Mouse (Mus musculus) gastrocnemius, adult 18-20 months (tissue): Measurements from ENCODE around the gene Lipi. TPM values are rescaled to one million over a fixed set of nuclear protein-coding genes. Genes with fewer than 3 reads are reported as not detected.
A peak's percentile ranks its signal among the peaks of the same experiment; 100 is the strongest.

Experiments used
- DNase-seq: peaks from one replicate; pipeline ENCODE4 v3.0.0; 2021; ENCODE audit warnings: low spot score
- long read RNA-seq, 2 experiments: library from polyadenylated mRNA; stranded (forward); transcript quantifications; one replicate each; pipeline ENCODE4 v2.0.0; 2021
- total RNA-seq, 2 experiments: library from RNA; stranded (reverse); gene quantifications; 2 replicates each; pipeline ENCODE4 v1.2.3; 2021

Gene Lipi
- total RNA-seq, result not detected
- long read RNA-seq, experiment 1, result 0 reads
- long read RNA-seq, experiment 2, result 0 reads

GRCm38 (mm10) chr16:75585961-75586360, at the start of gene Lipi:
Gene Lipi (minus strand): TSS chr16:75586061.
- DNase-seq, result no peak

DNA sequence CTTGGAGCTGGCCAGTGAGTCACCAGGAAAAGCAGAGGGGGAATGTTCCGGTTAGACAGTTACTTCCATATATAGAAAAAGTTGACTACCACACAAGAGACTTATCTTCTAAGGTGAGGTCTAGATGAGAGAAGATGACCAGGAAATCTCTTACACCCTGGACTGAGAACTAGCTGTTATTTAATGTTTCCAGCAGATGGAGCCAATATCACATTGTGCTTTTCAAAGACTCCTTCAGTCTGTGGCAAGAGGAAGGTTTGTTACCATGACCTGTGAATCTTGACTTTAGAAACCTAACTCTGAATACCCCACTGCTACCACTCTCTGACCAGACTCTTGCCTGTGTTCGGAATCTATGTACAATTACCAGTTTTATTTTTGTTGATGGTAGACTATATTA, 42.0 kb upstream of the Lipi start:
- no peak for DNase-seq

- peak; percentile 22 for DNase-seq
These were observed 31.9 kb upstream of the Lipi start for GRCm38 (mm10) chr16:75617651-75618349.

- DNase-seq, result no peak
These were observed 26.7 kb upstream of the Lipi start for GRCm38 (mm10) chr16:75612561-75612960.

DNA sequence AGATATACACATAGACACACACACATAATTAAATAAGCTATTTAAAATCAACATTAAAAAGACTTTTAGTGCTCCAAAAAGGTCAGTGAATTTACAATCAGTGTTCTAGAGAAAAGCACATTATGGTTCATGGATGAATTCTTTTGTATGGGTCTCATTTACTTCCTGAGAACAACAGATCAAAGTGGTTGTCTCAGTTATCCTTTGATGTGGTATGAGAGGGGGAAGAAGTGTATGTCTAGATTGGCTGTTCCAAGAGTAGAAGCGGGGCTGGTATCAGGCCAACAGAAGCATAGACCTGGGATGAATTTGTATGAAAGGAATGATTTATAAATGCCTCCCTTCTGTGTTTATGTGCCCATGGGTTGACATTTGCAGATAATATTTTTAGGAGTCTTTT, 20.6 kb upstream of the Lipi start:
- no peak for DNase-seq

- no peak for DNase-seq
These were observed 7.8 kb upstream of the Lipi start for GRCm38 (mm10) chr16:75593501-75594183.

DNA sequence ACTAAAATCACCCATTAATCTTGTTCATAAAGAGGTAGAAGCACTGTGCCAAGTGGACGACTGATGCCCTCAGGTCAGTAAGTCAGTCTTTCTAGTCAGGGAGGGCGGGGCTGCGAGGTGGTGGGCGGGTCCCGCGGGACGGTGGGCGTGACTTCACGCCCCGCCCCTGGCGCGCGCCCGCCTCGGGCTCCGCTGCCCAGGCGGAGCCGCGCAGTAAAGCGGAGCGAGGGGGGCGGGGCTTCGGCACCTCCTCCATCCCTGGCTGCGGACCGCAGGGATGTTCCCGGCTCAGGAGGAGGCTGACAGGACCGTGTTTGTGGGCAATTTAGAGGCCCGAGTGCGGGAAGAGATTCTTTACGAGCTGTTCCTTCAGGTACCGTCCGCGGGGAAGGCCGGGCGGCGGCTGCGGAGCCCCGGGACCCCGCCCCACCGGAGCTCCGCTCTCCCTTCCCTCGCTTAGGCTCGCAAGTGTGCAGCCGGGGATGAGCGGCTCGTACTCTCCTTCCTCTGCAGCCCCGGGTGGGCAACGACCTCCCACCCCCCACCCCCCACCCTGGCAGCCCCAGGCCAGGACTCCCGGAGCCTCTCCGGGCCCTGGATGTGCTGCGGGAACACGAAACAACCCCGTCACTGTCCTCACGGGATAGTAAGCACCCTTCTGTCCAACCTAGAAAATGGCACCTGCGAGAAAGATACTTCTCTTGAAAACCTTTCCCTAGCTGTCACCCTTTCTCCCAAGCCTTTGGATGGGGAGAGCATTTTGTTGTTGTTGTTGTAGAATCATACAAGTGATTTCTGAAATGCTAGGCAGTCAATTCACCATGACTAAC, 7.0 kb upstream of the Lipi start, which contains the start of gene Rbm11:
TSS of gene Rbm11 (plus strand) at position 174 of the 830 bp plus-strand sequence.
- DNase-seq, result peak; percentile 60

GRCm38 (mm10) chr16:75586466-75586865, 605 bp upstream of the Lipi start:
- no peak for DNase-seq

- no peak for DNase-seq
These were observed 3.6 kb downstream of the Lipi start for GRCm38 (mm10) chr16:75582279-75582678.

DNA sequence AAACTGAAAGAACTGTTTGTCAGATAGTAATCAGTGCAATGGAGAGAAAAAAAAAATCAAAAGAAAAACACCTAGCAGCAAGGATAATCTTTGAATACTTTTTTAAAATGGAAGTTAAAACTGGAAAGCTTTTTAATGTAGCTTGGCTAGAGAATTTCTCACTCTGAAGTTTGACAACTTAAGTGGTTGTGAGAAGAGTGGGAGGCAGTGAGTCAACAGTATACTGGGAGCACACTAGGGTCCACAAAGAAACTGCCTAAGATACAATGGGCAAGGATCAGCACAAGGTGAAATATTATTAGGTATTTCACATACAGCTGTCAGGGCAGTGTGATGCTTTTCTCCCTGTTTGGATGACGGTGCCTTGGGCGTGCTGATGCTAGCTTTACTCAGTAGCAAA, 23.0 kb downstream of the Lipi start:
- DNase-seq, result no peak

- no peak for DNase-seq
These were observed 40.6 kb downstream of the Lipi start for GRCm38 (mm10) chr16:75545310-75545709.

DNA sequence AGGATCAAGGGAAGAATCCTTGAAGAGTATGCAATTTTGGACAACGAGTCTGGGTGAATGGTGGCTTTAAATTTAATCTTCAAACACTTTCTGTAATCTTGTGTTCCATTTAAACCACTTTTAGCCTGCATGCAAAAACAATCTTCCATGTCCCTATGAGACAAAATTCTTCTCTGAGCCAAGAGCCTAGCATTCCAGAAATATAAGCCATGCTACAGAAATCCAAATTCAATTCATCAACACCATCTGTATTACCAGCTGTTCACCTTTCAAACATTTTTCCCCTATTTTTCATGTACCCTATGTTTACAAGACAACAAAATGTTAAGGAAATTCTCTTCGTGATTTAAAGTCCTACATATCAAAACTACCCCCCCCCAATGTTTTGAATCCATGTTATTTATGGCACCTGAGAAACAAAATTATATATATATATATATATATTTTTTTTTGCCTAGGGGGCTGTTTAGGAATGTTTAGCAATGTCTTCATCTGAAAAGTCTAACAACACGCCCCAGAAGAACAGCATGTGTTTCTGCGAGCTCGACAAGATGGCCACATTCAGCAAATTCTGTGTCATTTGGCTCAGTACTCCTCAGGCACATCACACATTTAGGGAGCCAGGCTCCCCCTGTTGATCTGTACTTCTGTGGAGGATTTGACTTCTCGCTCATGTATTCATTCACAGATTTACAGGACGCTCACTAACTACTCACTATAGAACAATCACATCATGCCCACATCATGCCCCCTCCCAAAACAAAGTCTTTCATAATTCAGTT, 47.9 kb downstream of the Lipi start:
- no peak for DNase-seq

GRCm38 (mm10) chr16:75531705-75532104, 54.2 kb downstream of the Lipi start:
- DNase-seq, result no peak

DNA sequence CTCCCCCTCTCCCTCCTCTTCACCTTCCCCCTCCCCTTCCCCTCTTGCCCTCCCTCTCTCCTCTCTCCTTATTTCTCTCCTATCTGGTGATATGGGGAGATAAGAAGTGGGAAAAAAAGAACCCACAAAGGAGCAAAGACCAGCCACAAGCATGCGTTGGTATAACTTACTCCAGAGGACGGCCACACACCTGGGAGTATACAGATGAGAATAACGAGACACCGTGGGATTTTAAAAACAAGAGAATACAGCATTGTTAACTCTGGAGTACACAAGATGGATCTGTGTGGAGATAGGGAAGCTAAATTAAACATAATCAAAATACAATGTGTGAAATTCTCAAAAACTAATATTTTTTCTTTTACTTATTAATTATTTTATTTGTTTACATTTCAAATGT, 89.3 kb downstream of the Lipi start:
- no peak for DNase-seq

Other genes with a start within 250 kb of the Lipi start
- not detected for gene Rbm11, start 6.8 kb upstream of the Lipi start, total RNA-seq
- 1 to 10 TPM; 8.1 to 8.8 TPM for gene Hspa13, start 181.0 kb upstream of the Lipi start, total RNA-seq